Mouse (Mus musculus) spleen, adult 2 months (tissue): Measurements from ENCODE around the gene Npas3.

Experiments used
- CTCF ChIP-seq: fragments of 200-500 bp; IDR thresholded peaks from 2 replicates; pipeline ENCODE4 v1.5.1; 2011; ENCODE audit warnings: mild to moderate bottlenecking, inconsistent platforms; ENCODE audit not compliant: insufficient read depth, insufficient read length, insufficient replicate concordance; ENCODE audit errors: extremely low read depth
- POLR2A ChIP-seq: fragments of 200-500 bp; IDR thresholded peaks from 2 replicates; pipeline ENCODE4 v1.6.1; 2011; ENCODE audit warnings: low read depth, low read length, inconsistent platforms

DNA sequence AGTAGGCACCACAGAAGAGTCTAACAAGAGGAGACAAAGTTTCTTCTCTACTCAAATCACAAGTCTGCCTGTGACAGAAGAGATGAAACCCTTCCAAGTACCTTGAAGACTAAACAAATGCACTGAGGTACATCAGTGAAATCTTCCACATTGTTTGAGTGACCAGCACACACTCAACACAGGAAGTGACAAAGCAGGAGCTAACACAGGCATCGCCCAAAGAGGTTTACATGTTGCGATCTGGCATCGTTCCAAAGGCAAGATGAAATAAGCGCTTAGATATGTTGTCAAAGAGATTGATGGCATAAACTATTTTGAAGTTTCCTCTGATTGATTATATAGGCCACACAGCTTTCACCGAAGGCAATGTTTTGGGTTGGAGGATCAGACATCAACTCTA lies 647.4 kb downstream of the Npas3 start:
- no peak for TF ChIP-seq POLR2A
- TF ChIP-seq CTCF, result no peak
